Mouse (Mus musculus) CH12.LX (cell line): ENCODE results near the gene Pbld1. TPM values are rescaled to one million over a fixed set of nuclear protein-coding genes. Genes with fewer than 3 reads are reported as not detected.

ENCODE experiments used
- DNase-seq: peaks from one replicate; pipeline ENCODE4 v3.0.0-alpha.2; 2013; ENCODE audit errors: extremely low read depth
- H3K27ac ChIP-seq: 2 replicates; pipeline ENCODE4 v1.5.1; 2012; ENCODE audit warnings: low read depth, mild to moderate bottlenecking, control low read depth, moderate library complexity; ENCODE audit not compliant: insufficient read depth
- H3K27me3 ChIP-seq: replicated peaks from 2 replicates; pipeline ENCODE3; 2012; ENCODE audit warnings: inconsistent platforms
- H3K36me3 ChIP-seq, 2 experiments: replicated peaks in 1 of 2; 2 replicates each; pipeline versions ENCODE3 to v1.6.1; 2012; ENCODE audit warnings: inconsistent platforms in 1 of 2, low read length in 1 of 2, mild to moderate bottlenecking in 1 of 2, mixed read lengths in 1 of 2, moderate library complexity in 1 of 2; ENCODE audit not compliant: control insufficient read depth in 1 of 2, insufficient read depth in 1 of 2
- H3K4me1 ChIP-seq, 2 experiments: 2 replicates each; pipeline ENCODE4 v1.6.1; 2012; ENCODE audit warnings: inconsistent platforms in 1 of 2, moderate library complexity in 1 of 2; ENCODE audit not compliant: insufficient read depth in 2 of 2, control insufficient read depth in 1 of 2
- H3K4me2 ChIP-seq: 2 replicates; pipeline ENCODE4 v1.6.1; 2012; ENCODE audit warnings: low read depth, mild to moderate bottlenecking, control low read depth; ENCODE audit not compliant: poor library complexity, insufficient read depth, severe bottlenecking
- H3K4me3 ChIP-seq, 3 experiments: fragments of 150-350 bp in 1 of 3; sonication (generic) in 1 of 3; replicated peaks in 1 of 3; 2 replicates each; pipeline versions ENCODE3 to v1.5.1; 2011 to 2012; ENCODE audit warnings: low read depth in 2 of 3, low read length in 2 of 3, mild to moderate bottlenecking in 2 of 3, moderate library complexity in 2 of 3, control low read depth in 1 of 3, improper control_type of control experiment in 1 of 3, inconsistent platforms in 1 of 3, mixed read lengths in 1 of 3; ENCODE audit not compliant: poor library complexity in 1 of 3
- H3K79me2 ChIP-seq: replicated peaks from 2 replicates; pipeline ENCODE4 v1.6.1; 2012; ENCODE audit warnings: mild to moderate bottlenecking, moderate library complexity; ENCODE audit not compliant: control insufficient read depth, poor library complexity, insufficient read depth, severe bottlenecking; ENCODE audit errors: extremely low read depth
- H3K9ac ChIP-seq: 2 replicates; pipeline ENCODE4 v1.6.1; 2012; ENCODE audit warnings: low read depth, mild to moderate bottlenecking, control low read depth, moderate library complexity; ENCODE audit not compliant: insufficient read depth
- H3K9me3 ChIP-seq: replicated peaks from 2 replicates; pipeline ENCODE3; 2012; ENCODE audit warnings: low read length, inconsistent platforms, mixed read lengths
- CHD1 ChIP-seq: IDR thresholded peaks from 2 replicates; pipeline ENCODE4 v1.6.1; 2012; ENCODE audit warnings: low read depth, low read length, improper control_type of control experiment, inconsistent platforms
- CHD2 ChIP-seq: IDR thresholded peaks from 2 replicates; pipeline ENCODE4 v1.6.1; 2011; ENCODE audit warnings: low read length, improper control_type of control experiment
- CTCF ChIP-seq, 2 experiments: IDR thresholded peaks in 1 of 2; conservative IDR thresholded peaks in 1 of 2; 2 replicates each; pipeline ENCODE4 v1.5.1; 2011 to 2012; ENCODE audit warnings: low read depth in 2 of 2, low read length in 2 of 2, improper control_type of control experiment in 1 of 2, inconsistent platforms in 1 of 2, mild to moderate bottlenecking in 1 of 2, moderate library complexity in 1 of 2
- E2F4 ChIP-seq: IDR thresholded peaks from 2 replicates; pipeline ENCODE4 v1.6.1; 2011; ENCODE audit warnings: low read depth, low read length, improper control_type of control experiment; ENCODE audit not compliant: insufficient replicate concordance
- ETS1 ChIP-seq: conservative IDR thresholded peaks from 2 replicates; pipeline ENCODE4 v1.6.1; 2012; ENCODE audit warnings: low read depth, mild to moderate bottlenecking, inconsistent platforms, low read length, improper control_type of control experiment, moderate library complexity
- HCFC1 ChIP-seq: IDR thresholded peaks from 2 replicates; pipeline ENCODE4 v1.6.1; 2012; ENCODE audit warnings: low read depth, mild to moderate bottlenecking, inconsistent platforms, low read length, improper control_type of control experiment
- MEF2A ChIP-seq: IDR thresholded peaks from 2 replicates; pipeline ENCODE4 v1.6.1; 2014; ENCODE audit warnings: low read depth, mild to moderate bottlenecking, inconsistent platforms, low read length, improper control_type of control experiment, borderline replicate concordance
- MXI1 ChIP-seq: IDR thresholded peaks from 2 replicates; pipeline ENCODE4 v1.6.1; 2011; ENCODE audit warnings: mild to moderate bottlenecking, low read depth, low read length, improper control_type of control experiment
- MYC ChIP-seq: IDR thresholded peaks from 2 replicates; pipeline ENCODE4 v1.6.1; 2011; ENCODE audit warnings: low read depth, mild to moderate bottlenecking, improper control_type of control experiment, low read length
- NELFE ChIP-seq: IDR thresholded peaks from 2 replicates; pipeline ENCODE4 v1.6.1; 2011; ENCODE audit warnings: low read depth, low read length, improper control_type of control experiment
- PAX5 ChIP-seq: IDR thresholded peaks from 2 replicates; pipeline ENCODE4 v1.6.1; 2012; ENCODE audit warnings: low read length, inconsistent platforms, mixed read lengths
- POLR2A ChIP-seq: IDR thresholded peaks from 2 replicates; pipeline ENCODE4 v1.6.1; 2011; ENCODE audit warnings: low read depth, mild to moderate bottlenecking, improper control_type of control experiment, low read length
- RAD21 ChIP-seq: IDR thresholded peaks from 2 replicates; pipeline ENCODE4 v1.6.1; 2011; ENCODE audit warnings: low read depth, mild to moderate bottlenecking, low read length, improper control_type of control experiment, moderate library complexity
- RCOR1 ChIP-seq: conservative IDR thresholded peaks from 2 replicates; pipeline ENCODE4 v1.6.1; 2012; ENCODE audit warnings: low read depth, mild to moderate bottlenecking, inconsistent platforms, low read length, improper control_type of control experiment
- SMC3 ChIP-seq: IDR thresholded peaks from 2 replicates; pipeline ENCODE4 v1.6.1; 2011; ENCODE audit warnings: low read depth, low read length, improper control_type of control experiment
- TBP ChIP-seq: conservative IDR thresholded peaks from 2 replicates; pipeline ENCODE4 v1.6.1; 2011; ENCODE audit warnings: low read depth, low read length, improper control_type of control experiment
- ZKSCAN1 ChIP-seq: IDR thresholded peaks from 2 replicates; pipeline ENCODE4 v1.6.1; 2012; ENCODE audit warnings: low read depth, inconsistent platforms, low read length, improper control_type of control experiment, borderline replicate concordance
- dilution Hi-C: fragments of 300-500 bp; cut with MboI; formaldehyde crosslinking; loops from 2 replicates; pipeline ENCODE4 v1.14.3; 2020; ENCODE audit warnings: low sequenced_read_pairs; ENCODE audit not compliant: extremely low pct_unique_long_range_greater_than_20kb, extremely low pct_ligation_motif_present
- in situ Hi-C: fragments of 300-500 bp; cut with MboI; formaldehyde crosslinking; loops from 3 replicates; pipeline ENCODE4 v1.14.3; 2019; ENCODE audit warnings: low sequenced_read_pairs, low pct_ligation_motif_present, low pct_unique_long_range_greater_than_20kb, mixed read lengths
- polyA plus RNA-seq: library from polyadenylated mRNA; unstranded; fragments of >175 nt; gene quantifications from 2 replicates; pipeline ENCODE4 v1.2.1, GENCODE M21; 2012; ENCODE audit warnings: low read depth; ENCODE audit not compliant: insufficient read length
- total RNA-seq, 2 experiments: library from RNA; depleted of rRNA; stranded (reverse); fragments of 300-350 nt in 1 of 2; fragments of >200 nt in 1 of 2; gene quantifications; 2 replicates each; pipeline ENCODE4 v1.2.3; 2012 to 2014

Gene Pbld1
- total and polyA plus RNA-seq, 3 experiments = 0.04 to 0.49 TPM; not detected in 1

GRCm38 (mm10) chr10:63113027-63113604 lies 53.2 kb downstream of the Pbld1 start:
- TF ChIP-seq SMC3 (peak; percentile 47), CHD2 (no peak), ZKSCAN1 (no peak), CTCF (conservative IDR thresholded peaks at IDR 0.05 in 1 of 2, IDR thresholded peaks at IDR 0.05 in 1 of 2; ENCODE audit: low read depth in 2 of 2, low read length in 2 of 2) (peak in 1 of 2 experiments; percentile 66; a peak in 2 of 4 replicates), RAD21 (peak; percentile 70), MYC (no peak)
- no peaks in the 10 kb centered on the region for H3K36me3 ChIP-seq
- H3K27ac ChIP-seq = no peak overlapping the region
- H3K4me1 ChIP-seq = no peaks in the 10 kb centered on the region
- peak; percentile 51 for DNase-seq
- H3K4me2 ChIP-seq = no peak overlapping the region
- H3K79me2 ChIP-seq = no peaks in the 10 kb centered on the region
- no peaks in the 10 kb centered on the region for H3K27me3 ChIP-seq
- no peak overlapping the region for H3K4me3 ChIP-seq
- no peak overlapping the region for H3K9ac ChIP-seq
- dilution Hi-C loops = no loop called here
- in situ Hi-C loops = no loop called here
- H3K9me3 ChIP-seq = peaks cover 3% of the 10 kb centered on the region

GRCm38 (mm10) chr10:63113716-63114360 lies 53.9 kb downstream of the Pbld1 start:
- Histone ChIP-seq H3K36me3 (no peaks in the 10 kb centered on the region), H3K9ac (no peak overlapping the region), H3K4me3 (no peak overlapping the region), H3K9me3 (peaks cover 3% of the 10 kb centered on the region), H3K27me3 (no peaks in the 10 kb centered on the region), H3K4me2 (no peak overlapping the region), H3K79me2 (no peaks in the 10 kb centered on the region), H3K27ac (no peak overlapping the region), H3K4me1 (no peaks in the 10 kb centered on the region)
- dilution Hi-C loops (no loop called here), in situ Hi-C loops (no loop called here)
- TF ChIP-seq RAD21 (no peak), PAX5 (no peak), NELFE (no peak), HCFC1 (no peak), CHD2 (no peak), CHD1 (no peak)
- no peak for DNase-seq

- Histone ChIP-seq H3K36me3 (no peaks in the 10 kb centered on the region), H3K27ac (no peak overlapping the region), H3K27me3 (no peaks in the 10 kb centered on the region), H3K9me3 (peaks cover 3% of the 10 kb centered on the region), H3K9ac (no peak overlapping the region), H3K4me2 (no peak overlapping the region), H3K79me2 (no peaks in the 10 kb centered on the region), H3K4me3 (no peak overlapping the region), H3K4me1 (no peaks in the 10 kb centered on the region)
- no peak for TF ChIP-seq ETS1
- no peak for TF ChIP-seq RCOR1
- no peak for TF ChIP-seq POLR2A
- TF ChIP-seq RAD21 = no peak
- TF ChIP-seq CHD1 = no peak
- no peak for TF ChIP-seq TBP
- no peak for TF ChIP-seq E2F4
- no peak for TF ChIP-seq MXI1
- TF ChIP-seq MEF2A = no peak
- no peak for DNase-seq
- dilution Hi-C loops (no loop called here), in situ Hi-C loops (no loop called here)
Measured at GRCm38 (mm10) chr10:63115881-63116280, 55.9 kb downstream of the Pbld1 start.
